Mouse (Mus musculus): ENCODE results near the gene Chrna1. TPM values are rescaled to one million over a fixed set of nuclear protein-coding genes. Genes with fewer than 3 reads are reported as not detected.

Gene Chrna1
- polyA plus RNA-seq, 1 experiment from 2014 or later = 0.74 TPM

GRCm38 (mm10) chr2:73607146-73607545 lies 27.0 kb upstream of the Chrna1 start:
- Histone ChIP-seq H3K4me3 (no peak overlapping the region), H3K4me1 (peaks cover 8% of the 10 kb centered on the region), H3K4me2 (replicated peaks) (no peak overlapping the region), H3K27me3 (no peaks in the 10 kb centered on the region), H3K36me3 (peaks cover 19% of the 10 kb centered on the region), H3K9me3 (replicated peaks) (no peaks in the 10 kb centered on the region), H3K9ac (no peak overlapping the region), H3K27ac (no peak overlapping the region)
- WGBS = 71% methylated on average over 2 of the region's 2 CpGs
- ATAC-seq (ENCODE audit: low FRiP score) = no peak

- Histone ChIP-seq H3K27me3 (no peaks in the 10 kb centered on the region), H3K9me3 (replicated peaks) (no peaks in the 10 kb centered on the region), H3K36me3 (peaks cover 16% of the 10 kb centered on the region), H3K4me2 (replicated peaks) (no peak overlapping the region), H3K9ac (no peak overlapping the region), H3K4me1 (peaks cover 8% of the 10 kb centered on the region), H3K4me3 (no peak overlapping the region), H3K27ac (no peak overlapping the region)
- 94% methylated on average over 6 of the region's 6 CpGs for WGBS
- no peak for ATAC-seq (ENCODE audit: low FRiP score)
These were observed 26.5 kb upstream of the Chrna1 start for GRCm38 (mm10) chr2:73606616-73607015.

- no peak overlapping the region for H3K4me3 ChIP-seq
- no peak overlapping the region for H3K4me2 ChIP-seq (replicated peaks)
- peaks cover 8% of the 10 kb centered on the region for H3K4me1 ChIP-seq
- no peaks in the 10 kb centered on the region for H3K9me3 ChIP-seq (replicated peaks)
- ATAC-seq (ENCODE audit: low FRiP score) = no peak
- H3K9ac ChIP-seq = no peak overlapping the region
- WGBS = 67% methylated on average over 8 of the region's 8 CpGs
- 0 out of 2 replicates have a peak, but pooled peaks cover 2% of the 10 kb centered on the region for H3K36me3 ChIP-seq
- H3K27me3 ChIP-seq = no peaks in the 10 kb centered on the region
- H3K27ac ChIP-seq = no peak overlapping the region
These were observed 24.9 kb upstream of the Chrna1 start for GRCm38 (mm10) chr2:73605077-73605476.

GRCm38 (mm10) chr2:73604579-73604978 lies 24.4 kb upstream of the Chrna1 start:
- Histone ChIP-seq H3K27me3 (no peaks in the 10 kb centered on the region), H3K9me3 (replicated peaks) (no peaks in the 10 kb centered on the region), H3K36me3 (no peaks in the 10 kb centered on the region), H3K27ac (no peak overlapping the region), H3K9ac (no peak overlapping the region), H3K4me3 (no peak overlapping the region), H3K4me1 (peaks cover 8% of the 10 kb centered on the region), H3K4me2 (replicated peaks) (no peak overlapping the region)
- 86% methylated on average over 2 of the region's 2 CpGs for WGBS
- ATAC-seq (ENCODE audit: low FRiP score) = no peak

- ATAC-seq (ENCODE audit: low FRiP score) = no peak
- H3K36me3 ChIP-seq = no peaks in the 10 kb centered on the region
- H3K4me2 ChIP-seq (replicated peaks) = no peak overlapping the region
- H3K9me3 ChIP-seq (replicated peaks) = no peaks in the 10 kb centered on the region
- no peak overlapping the region for H3K27ac ChIP-seq
- WGBS = 41% methylated on average over 2 of the region's 2 CpGs
- no peak overlapping the region for H3K4me3 ChIP-seq
- H3K27me3 ChIP-seq = no peaks in the 10 kb centered on the region; the same call in 1 of the 2 replicates
- H3K4me1 ChIP-seq = peaks cover 5% of the 10 kb centered on the region
- H3K9ac ChIP-seq = no peak overlapping the region
These were observed 20.5 kb upstream of the Chrna1 start for GRCm38 (mm10) chr2:73600650-73601049.

- Histone ChIP-seq H3K4me2 (replicated peaks) (no peak overlapping the region), H3K27me3 (no peaks in the 10 kb centered on the region; the same call in 1 of the 2 replicates), H3K27ac (no peak overlapping the region), H3K4me1 (no peaks in the 10 kb centered on the region; the same call in 1 of the 2 replicates), H3K4me3 (no peak overlapping the region), H3K9ac (no peak overlapping the region), H3K9me3 (replicated peaks) (no peaks in the 10 kb centered on the region), H3K36me3 (no peaks in the 10 kb centered on the region)
- 97% methylated on average over 11 of the region's 11 CpGs for WGBS
- ATAC-seq (ENCODE audit: low FRiP score) = no peak
These were observed 17.6 kb upstream of the Chrna1 start for GRCm38 (mm10) chr2:73597772-73598171.

- ATAC-seq (ENCODE audit: low FRiP score) = no peak
These were observed 16.6 kb upstream of the Chrna1 start for GRCm38 (mm10) chr2:73596786-73597185.

GRCm38 (mm10) chr2:73596326-73596725 lies 16.2 kb upstream of the Chrna1 start:
- Histone ChIP-seq H3K4me1 (no peaks in the 10 kb centered on the region; the same call in 1 of the 2 replicates), H3K27me3 (no peaks in the 10 kb centered on the region; the same call in 1 of the 2 replicates), H3K36me3 (no peaks in the 10 kb centered on the region), H3K4me3 (no peak overlapping the region), H3K9ac (no peak overlapping the region), H3K27ac (no peak overlapping the region), H3K4me2 (replicated peaks) (no peak overlapping the region), H3K9me3 (replicated peaks) (no peaks in the 10 kb centered on the region)
- WGBS = 71% methylated on average over 5 of the region's 5 CpGs
- no peak for ATAC-seq (ENCODE audit: low FRiP score)

More at GRCm38 (mm10) chr2:73596786-73597185, 16.6 kb upstream of the Chrna1 start:
- H3K27ac ChIP-seq = no peak overlapping the region
- H3K9ac ChIP-seq = no peak overlapping the region
- no peaks in the 10 kb centered on the region for H3K9me3 ChIP-seq (replicated peaks)
- no peaks in the 10 kb centered on the region; the same call in 1 of the 2 replicates for H3K4me1 ChIP-seq
- H3K4me2 ChIP-seq (replicated peaks) = no peak overlapping the region
- H3K27me3 ChIP-seq = no peaks in the 10 kb centered on the region; the same call in 1 of the 2 replicates
- WGBS = 27% methylated on average over 9 of the region's 9 CpGs
- no peaks in the 10 kb centered on the region for H3K36me3 ChIP-seq
- no peak overlapping the region for H3K4me3 ChIP-seq

GRCm38 (mm10) chr2:73593101-73593439 lies 12.9 kb upstream of the Chrna1 start:
- H3K4me3 ChIP-seq = no peak overlapping the region
- WGBS = 66% methylated on average over 2 of the region's 2 CpGs

GRCm38 (mm10) chr2:73592231-73593100 lies 12.3 kb upstream of the Chrna1 start:
- Histone ChIP-seq H3K27ac (no peak overlapping the region), H3K4me3 (no peak overlapping the region), H3K4me1 (peaks cover 13% of the 10 kb centered on the region), H3K9ac (no peak overlapping the region), H3K27me3 (no peaks in the 10 kb centered on the region; the same call in 1 of the 2 replicates), H3K4me2 (replicated peaks) (no peak overlapping the region), H3K36me3 (no peaks in the 10 kb centered on the region), H3K9me3 (replicated peaks) (no peaks in the 10 kb centered on the region)
- ATAC-seq (ENCODE audit: low FRiP score) = no peak
- 83% methylated on average over 14 of the region's 14 CpGs for WGBS

More at GRCm38 (mm10) chr2:73593101-73593439, 12.9 kb upstream of the Chrna1 start:
- no peaks in the 10 kb centered on the region; the same call in 1 of the 2 replicates for H3K27me3 ChIP-seq
- H3K27ac ChIP-seq = no peak overlapping the region
- peaks cover 13% of the 10 kb centered on the region for H3K4me1 ChIP-seq
- H3K4me2 ChIP-seq (replicated peaks) = no peak overlapping the region
- H3K9me3 ChIP-seq (replicated peaks) = no peaks in the 10 kb centered on the region
- no peak overlapping the region for H3K9ac ChIP-seq
- H3K36me3 ChIP-seq = no peaks in the 10 kb centered on the region
- ATAC-seq (ENCODE audit: low FRiP score) = no peak

- H3K9me3 ChIP-seq (replicated peaks) = no peaks in the 10 kb centered on the region
- no peak overlapping the region for H3K4me3 ChIP-seq
- H3K4me1 ChIP-seq = peaks cover 13% of the 10 kb centered on the region
- H3K4me2 ChIP-seq (replicated peaks) = no peak overlapping the region
- ATAC-seq (ENCODE audit: low FRiP score) = no peak
- no peak overlapping the region for H3K27ac ChIP-seq
- no peaks in the 10 kb centered on the region for H3K36me3 ChIP-seq
- no peak overlapping the region for H3K9ac ChIP-seq
- H3K27me3 ChIP-seq = no peaks in the 10 kb centered on the region
- WGBS = 53% methylated on average over 6 of the region's 6 CpGs
These were observed 11.1 kb upstream of the Chrna1 start for GRCm38 (mm10) chr2:73591246-73591645.

- Histone ChIP-seq H3K36me3 (no peaks in the 10 kb centered on the region), H3K9ac (no peak overlapping the region), H3K27ac (no peak overlapping the region), H3K9me3 (replicated peaks) (no peaks in the 10 kb centered on the region), H3K4me3 (peak overlapping the region; percentile 2; the same call in 1 of the 2 replicates), H3K4me2 (replicated peaks) (peak overlapping the region; percentile 39), H3K4me1 (peaks cover 18% of the 10 kb centered on the region), H3K27me3 (no peaks in the 10 kb centered on the region)
- no peak for ATAC-seq (ENCODE audit: low FRiP score)
- 11% methylated on average over 12 of the region's 12 CpGs for WGBS
These were observed 10.0 kb upstream of the Chrna1 start for GRCm38 (mm10) chr2:73590106-73590505.

GRCm38 (mm10) chr2:73588951-73589350 lies 8.8 kb upstream of the Chrna1 start:
- WGBS = 47% methylated on average over 2 of the region's 2 CpGs

More at GRCm38 (mm10) chr2:73588951-73589350, 8.8 kb upstream of the Chrna1 start:
- Histone ChIP-seq H3K9ac (no peak overlapping the region), H3K4me1 (peaks cover 22% of the 10 kb centered on the region), H3K27me3 (no peaks in the 10 kb centered on the region; the same call in 1 of the 2 replicates), H3K36me3 (no peaks in the 10 kb centered on the region), H3K4me2 (replicated peaks) (no peak overlapping the region), H3K4me3 (no peak overlapping the region), H3K9me3 (replicated peaks) (no peaks in the 10 kb centered on the region), H3K27ac (no peak overlapping the region)
- no peak for ATAC-seq (ENCODE audit: low FRiP score)
